Mouse (Mus musculus) frontal cortex, postnatal 10 days (tissue): ENCODE measurements around the gene Ndufb7.
A peak's percentile ranks its signal among the peaks of the same experiment; 100 is the strongest.
"Not testable (repeated sequence)": the region's sequence is repeated elsewhere in the genome, so short reads cannot be mapped to it uniquely, and the experiment has no call there.

ENCODE experiments used
- DNase-seq, 2 experiments: peaks; one replicate each; pipeline ENCODE4 v3.0.0; 2022; ENCODE audit warnings: low spot score in 2 of 2, mixed read lengths in 1 of 2

The Ndufb7 gene

DNA sequence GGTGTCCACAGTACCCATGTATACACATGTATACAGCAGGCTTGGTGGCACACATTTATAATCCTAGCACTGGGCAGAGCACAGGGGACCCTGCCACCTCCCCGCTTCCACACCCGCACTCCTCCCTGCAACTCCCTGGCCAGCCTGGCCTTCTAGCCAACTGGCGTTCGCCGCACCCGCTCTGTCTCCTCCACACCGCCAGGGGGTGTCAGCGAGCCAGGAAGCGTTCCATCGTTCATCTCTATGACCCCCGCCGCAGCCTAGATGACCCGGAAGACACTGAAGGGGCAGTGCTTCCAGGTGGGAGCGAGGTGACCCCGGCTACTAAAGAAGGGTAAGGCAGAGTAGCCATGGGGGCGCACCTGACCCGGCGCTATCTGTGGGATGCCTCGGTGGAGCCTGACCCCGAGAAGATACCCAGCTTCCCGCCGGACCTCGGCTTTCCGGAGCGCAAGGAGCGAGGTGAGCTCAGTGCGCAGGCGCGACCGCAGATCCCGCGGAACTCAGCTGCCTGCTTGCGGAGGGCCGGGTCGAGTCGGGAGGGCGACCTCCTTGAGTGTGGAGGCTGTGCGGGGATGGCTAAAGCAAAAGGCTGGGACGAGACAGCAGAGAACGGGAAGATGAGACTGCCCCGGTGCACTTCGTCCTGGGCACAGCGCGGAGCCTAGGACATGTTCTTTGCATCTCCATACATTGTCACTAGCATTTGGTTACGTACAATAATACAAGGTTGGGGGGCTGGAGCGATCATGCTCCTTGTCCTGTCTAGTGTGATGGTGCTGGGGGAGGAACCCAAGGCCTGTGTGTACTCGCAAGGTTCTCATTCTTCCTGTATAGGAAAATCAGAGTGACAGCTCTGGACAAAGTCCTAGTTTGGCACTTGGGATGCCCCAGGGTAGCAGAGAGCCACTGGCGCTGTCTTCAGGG lies at the start of gene Ndufb7:
Gene Ndufb7, plus strand, starts transcription at position 203 of the 927 bp plus-strand sequence.
- peak; percentile 91 to 95 for DNase-seq

GRCm38 (mm10) chr8:83520432-83520831 lies 46.0 kb upstream of the Ndufb7 start:
- no peak for DNase-seq

- DNase-seq = not testable (repeated sequence)
Measured at GRCm38 (mm10) chr8:83520907-83521306, 45.6 kb upstream of the Ndufb7 start.

DNA sequence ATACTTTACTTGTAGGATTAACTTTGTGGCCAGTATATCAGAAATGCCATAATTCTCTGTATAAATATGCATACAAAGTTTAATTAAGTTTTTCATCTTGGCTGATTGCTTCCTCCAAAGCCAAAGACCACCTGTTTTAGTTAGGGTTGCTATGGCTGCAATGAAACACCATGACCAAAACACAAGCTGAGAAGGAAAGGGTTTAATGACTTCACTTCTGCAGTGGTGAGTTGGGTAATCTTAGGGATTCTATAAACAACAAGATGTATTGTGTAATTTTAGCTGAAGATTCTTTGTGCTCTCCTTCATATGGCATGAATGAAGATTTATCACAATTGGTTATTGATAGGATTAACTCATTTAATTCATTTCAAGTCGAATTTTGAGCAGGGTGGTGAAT lies 45.2 kb upstream of the Ndufb7 start:
- DNase-seq = no peak

DNA sequence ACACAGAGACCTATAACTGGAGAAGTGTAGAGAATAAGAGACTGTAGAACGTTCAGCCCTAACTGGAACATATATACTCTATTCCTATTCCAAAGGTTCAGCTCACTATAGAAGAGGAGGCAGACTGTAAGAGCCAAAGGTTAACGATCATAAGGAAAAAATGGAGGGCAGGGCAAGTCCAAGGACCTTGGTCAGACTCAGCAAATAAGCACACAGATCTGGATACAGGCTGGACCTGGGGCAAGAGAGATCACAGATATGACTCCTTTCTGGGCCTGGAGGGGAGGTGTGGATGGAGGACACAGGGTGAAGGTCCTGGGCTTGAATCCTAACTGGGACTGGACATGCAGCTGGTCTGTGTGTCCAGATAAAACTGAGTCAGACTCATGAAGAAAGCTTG lies 31.7 kb upstream of the Ndufb7 start:
- no peak for DNase-seq

GRCm38 (mm10) chr8:83535736-83536135 lies 30.7 kb upstream of the Ndufb7 start, which contains the start of gene Olfr370:
Olfr370 (plus strand) TSS chr8:83535780.
- no peak for DNase-seq

DNA sequence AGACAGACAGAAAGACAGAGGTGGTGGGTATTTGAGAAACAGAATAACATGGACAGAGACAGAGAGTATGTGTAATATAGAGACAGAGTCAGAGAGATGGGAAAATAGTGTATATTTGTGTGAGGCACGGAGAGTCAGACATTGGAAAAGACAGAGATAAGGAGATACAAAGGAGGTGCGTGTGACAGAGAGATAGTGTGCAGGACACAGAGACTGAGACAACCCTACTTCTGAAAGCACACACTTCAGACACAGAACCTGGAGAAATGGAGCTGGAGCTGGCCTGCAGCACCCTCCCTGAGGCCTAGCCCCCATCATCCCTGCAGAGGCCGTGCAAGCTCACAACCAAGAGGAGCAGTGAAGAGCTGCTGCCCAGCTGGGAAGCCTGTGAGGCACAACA lies 3.8 kb upstream of the Ndufb7 start:
- DNase-seq = no peak

- no peak for DNase-seq
Measured at GRCm38 (mm10) chr8:83563246-83563645, 3.2 kb upstream of the Ndufb7 start.

GRCm38 (mm10) chr8:83565731-83566375 lies 618 bp upstream of the Ndufb7 start:
- peak in 1 of 2 experiments; percentile 16 for DNase-seq

DNA sequence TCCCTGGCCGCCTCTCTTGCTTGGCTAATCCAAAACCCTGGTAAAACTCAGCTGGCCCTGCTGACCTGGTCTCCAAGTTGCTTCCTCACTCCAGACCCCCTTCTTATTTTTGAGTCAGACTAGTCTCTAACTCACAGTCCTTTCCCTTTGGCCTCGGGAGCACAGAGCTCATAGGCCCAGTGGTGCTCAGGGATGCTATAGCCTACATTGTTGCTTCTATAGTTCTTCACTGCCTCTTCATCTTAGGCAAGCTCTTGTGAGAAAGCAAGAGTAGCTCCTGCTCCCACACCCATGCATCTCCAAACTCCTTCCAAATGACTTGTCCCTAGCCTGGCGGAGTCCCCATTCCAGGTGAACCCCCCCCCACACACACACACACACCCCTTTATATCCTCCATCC lies 1.2 kb downstream of the Ndufb7 start:
- DNase-seq = peak in 1 of 2 experiments; percentile 13

- peak in 1 of 2 experiments; percentile 6 for DNase-seq
Measured at GRCm38 (mm10) chr8:83568128-83568527, 1.7 kb downstream of the Ndufb7 start.

DNA sequence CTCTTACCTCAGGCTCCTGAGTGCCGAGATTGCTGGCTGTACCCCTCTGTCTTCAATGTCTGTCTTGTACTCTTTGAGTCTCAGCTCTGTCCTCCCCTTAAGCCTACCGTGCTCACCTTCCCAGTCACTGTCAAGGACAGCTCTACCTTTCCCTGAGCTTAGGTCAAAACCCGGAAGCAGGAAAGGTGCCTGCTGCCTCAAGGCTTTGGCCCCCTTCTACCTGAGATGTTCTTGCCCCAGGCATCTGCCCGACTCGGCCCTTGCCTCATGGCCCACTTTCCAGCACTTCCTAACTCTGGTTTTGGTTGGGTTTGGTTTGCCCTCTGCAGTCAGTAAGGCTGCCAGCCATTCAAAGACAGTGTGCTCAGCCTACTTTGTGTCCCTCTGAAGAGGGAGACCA lies 2.3 kb downstream of the Ndufb7 start:
- DNase-seq = no peak

- DNase-seq = peak in 1 of 2 experiments; percentile 7
Measured at GRCm38 (mm10) chr8:83569165-83569564, 2.7 kb downstream of the Ndufb7 start.

DNA sequence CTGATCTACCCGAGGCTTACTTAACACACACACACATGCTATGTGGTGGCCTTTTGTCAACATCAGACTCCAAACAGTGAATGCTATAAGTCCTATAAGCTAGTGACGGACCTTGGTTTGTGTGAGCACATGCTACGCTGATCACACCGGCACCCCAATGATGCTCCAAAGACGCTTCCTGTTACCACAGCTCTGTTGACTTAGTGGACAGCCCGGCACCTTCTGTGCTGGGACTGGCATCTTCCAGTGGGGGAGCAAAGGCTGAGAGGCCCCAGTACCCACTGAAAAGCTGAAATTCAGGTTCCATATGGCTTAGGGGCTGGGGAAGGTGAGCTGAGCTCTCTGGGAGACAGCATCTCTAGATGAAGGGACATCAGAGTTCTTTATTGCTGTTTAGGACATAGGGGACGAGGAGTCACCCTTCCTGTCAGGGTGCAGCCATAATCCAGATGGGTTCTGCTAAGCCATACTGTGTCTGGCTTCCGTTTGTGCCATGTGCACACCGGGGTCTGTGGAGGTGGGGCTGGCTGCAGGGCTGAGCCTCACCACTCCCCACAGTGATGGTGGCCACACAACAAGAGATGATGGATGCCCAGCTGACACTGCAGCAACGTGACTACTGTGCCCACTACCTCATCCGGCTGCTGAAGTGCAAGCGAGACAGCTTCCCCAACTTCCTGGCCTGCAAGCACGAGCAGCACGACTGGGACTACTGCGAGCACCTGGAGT lies 4.0 kb downstream of the Ndufb7 start:
- peak in 1 of 2 experiments; percentile 9 for DNase-seq

DNA sequence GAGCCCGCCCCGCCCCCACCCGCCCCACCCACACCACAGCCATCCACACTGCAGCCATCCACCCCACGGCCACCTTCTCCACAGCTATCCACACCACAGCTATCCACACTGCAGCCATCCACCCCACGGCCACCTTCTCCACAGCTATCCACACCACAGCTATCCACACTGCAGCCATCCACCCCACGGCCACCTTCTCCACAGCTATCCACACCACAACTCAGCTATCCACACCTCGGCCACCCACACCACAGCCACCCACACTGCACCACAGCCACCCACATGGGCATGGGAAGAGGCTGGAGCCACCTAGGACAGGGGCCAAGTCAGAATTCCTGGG lies 4.5 kb downstream of the Ndufb7 start:
- not testable (repeated sequence) for DNase-seq

- peak in 1 of 2 experiments; percentile 7 for DNase-seq
Measured at GRCm38 (mm10) chr8:83571791-83572190, 5.3 kb downstream of the Ndufb7 start.

GRCm38 (mm10) chr8:83572246-83572812 lies 5.9 kb downstream of the Ndufb7 start:
- DNase-seq = peak in 1 of 2 experiments; percentile 13

DNA sequence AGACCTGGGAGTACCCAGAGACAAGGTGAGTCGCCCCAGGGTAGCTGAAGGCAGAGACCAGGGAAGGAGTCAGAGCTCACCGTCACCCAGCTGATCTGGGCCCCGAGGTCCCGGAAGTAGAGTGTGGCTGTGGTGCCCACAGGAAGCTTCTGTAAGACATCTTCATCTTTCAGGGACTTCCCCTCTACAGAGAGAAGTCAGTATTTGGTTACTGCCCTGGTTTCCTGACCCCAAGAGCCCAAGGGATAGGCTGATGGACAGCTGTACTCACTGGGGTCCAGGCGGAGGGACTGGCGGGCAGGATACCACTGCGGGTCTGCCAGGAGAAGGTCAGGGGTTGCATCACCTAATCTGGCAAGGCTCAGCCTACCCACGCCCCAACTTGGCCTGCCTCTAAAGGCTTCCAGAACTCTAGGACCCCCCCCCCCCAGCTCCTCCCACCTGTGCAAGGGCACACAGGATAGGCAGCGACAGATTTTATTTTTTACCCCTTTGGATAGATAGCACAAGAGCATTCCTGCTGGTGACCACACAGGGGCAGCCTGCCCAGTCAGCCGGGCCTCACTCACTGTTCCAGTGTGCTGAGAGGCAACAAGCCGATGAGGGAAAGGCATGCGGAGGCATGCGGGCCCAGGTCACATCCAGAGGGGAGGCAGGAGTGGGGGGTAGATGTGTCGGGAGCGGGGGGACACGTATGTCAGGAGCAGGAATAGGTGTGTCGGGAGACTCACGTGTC lies 6.8 kb downstream of the Ndufb7 start:
- DNase-seq = peak; percentile 16 to 19

DNA sequence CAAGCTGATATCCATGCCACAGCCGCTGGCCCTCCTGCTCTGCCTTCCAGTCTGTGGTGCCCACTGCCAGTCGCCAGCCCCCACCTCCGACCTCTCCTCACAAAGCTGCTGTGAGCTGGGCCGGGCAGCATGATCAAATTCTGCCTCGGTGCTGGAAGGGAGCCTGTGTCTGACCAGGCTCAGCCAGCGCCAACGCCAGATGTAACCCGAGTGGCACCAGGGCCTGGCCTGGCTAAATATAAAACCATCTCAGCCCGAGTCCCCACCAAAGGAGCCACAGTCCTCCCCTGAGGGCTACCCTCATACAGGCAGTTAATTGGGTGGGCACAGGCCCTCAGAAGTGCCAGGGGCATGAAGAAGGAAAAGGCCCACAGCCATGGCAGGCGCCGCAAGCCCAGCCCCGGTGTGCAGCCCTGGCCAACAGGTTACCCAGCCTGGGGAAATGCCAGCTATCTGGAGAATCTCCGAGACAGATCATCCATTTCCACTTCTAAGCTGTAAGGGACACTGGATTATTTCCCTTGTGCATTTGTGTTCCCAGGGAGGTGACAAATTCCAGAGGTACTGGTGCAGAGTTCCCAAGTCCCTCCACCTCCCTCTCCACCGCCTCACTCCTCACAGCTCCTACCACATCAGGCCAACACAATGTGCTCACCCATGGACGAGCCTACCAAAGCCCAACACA lies 8.3 kb downstream of the Ndufb7 start:
- DNase-seq = peak; percentile 7 to 18
